Mouse (Mus musculus) heart, embryonic 11.5 days (tissue): ENCODE results near the gene Riok2. TPM values are rescaled to one million over a fixed set of nuclear protein-coding genes. Genes with fewer than 3 reads are reported as not detected.

ENCODE experiments used
- ATAC-seq: fragments of 200-750 bp; cut with Nextera tagmentation; replicated peaks from 2 replicates; pipeline ENCODE4 v1.8.0; 2017; ENCODE audit warnings: moderate library complexity; ENCODE audit not compliant: insufficient number of reproducible peaks, low FRiP score, low TSS enrichment
- H3K27ac ChIP-seq: fragments of 300-500 bp; sonication (generic); 2 replicates; pipeline ENCODE4 v1.5.1; 2014; ENCODE audit warnings: mild to moderate bottlenecking, low read depth, low read length
- H3K27me3 ChIP-seq: fragments of 300-500 bp; sonication (generic); 2 replicates; pipeline ENCODE4 v1.6.1; 2014; ENCODE audit warnings: mild to moderate bottlenecking, low read length, mixed read lengths; ENCODE audit not compliant: control insufficient read depth, insufficient read depth
- H3K36me3 ChIP-seq: fragments of 300-500 bp; sonication (generic); 2 replicates; pipeline ENCODE4 v1.6.1; 2014; ENCODE audit warnings: mild to moderate bottlenecking, low read length, moderate library complexity, mixed read lengths; ENCODE audit not compliant: control insufficient read depth, insufficient read depth
- H3K4me1 ChIP-seq: fragments of 300-500 bp; sonication (generic); 2 replicates; pipeline ENCODE4 v1.6.1; 2014; ENCODE audit warnings: low read length; ENCODE audit not compliant: control insufficient read depth, insufficient read depth
- H3K4me2 ChIP-seq: fragments of 300-500 bp; sonication (generic); 2 replicates; pipeline ENCODE4 v1.6.1; 2014; ENCODE audit warnings: mild to moderate bottlenecking, moderate library complexity
- H3K4me3 ChIP-seq: fragments of 300-500 bp; sonication (generic); 2 replicates; pipeline ENCODE4 v1.5.1; 2014; ENCODE audit warnings: low read depth, low read length
- H3K9ac ChIP-seq: fragments of 300-500 bp; sonication (generic); 2 replicates; pipeline ENCODE4 v1.6.1; 2014; ENCODE audit warnings: mild to moderate bottlenecking, low read depth, low read length, moderate library complexity
- H3K9me3 ChIP-seq: fragments of 300-500 bp; sonication (generic); replicated peaks from 2 replicates; pipeline ENCODE4 v1.6.1; 2016; ENCODE audit warnings: low read length; ENCODE audit not compliant: control insufficient read depth
- WGBS: fragments of 180-500 bp; shearing (Covaris S2); extraction: QIAGEN DNeasy Blood & Tissue Kit; methylation state at CpG from one replicate; pipeline ENCODE4 v1.1.7; 2014; ENCODE audit not compliant: insufficient replicate concordance; 5-methylcytosine and 5-hydroxymethylcytosine counted together
- polyA plus RNA-seq: library from polyadenylated mRNA; unstranded; fragments of >200 nt; fragmentation: Nextera tagmentation; extraction: Ambion mirVana; gene quantifications from 2 replicates; pipeline ENCODE4 v1.2.1, GENCODE M21; 2014

The Riok2 gene
- polyA plus RNA-seq, 1 experiment from 2014 or later: 25.3 TPM

- Histone ChIP-seq H3K27me3 (no peaks in the 10 kb centered on the region), H3K4me3 (no peak overlapping the region; the same call in 1 of the 2 replicates), H3K9ac (no peak overlapping the region), H3K4me2 (peak overlapping the region; percentile 49), H3K4me1 (peaks cover 6% of the 10 kb centered on the region; the same call in 1 of the 2 replicates), H3K36me3 (no peaks in the 10 kb centered on the region), H3K9me3 (no peaks in the 10 kb centered on the region), H3K27ac (no peak overlapping the region)
- ATAC-seq: no peak
- WGBS: 33% methylated on average over 5 of the region's 5 CpGs
Observed at GRCm38 (mm10) chr17:17403038-17403437, 28.9 kb downstream of the Riok2 start.

- H3K9ac ChIP-seq: no peak overlapping the region
- H3K4me3 ChIP-seq: no peak overlapping the region
- H3K4me1 ChIP-seq: peaks cover 6% of the 10 kb centered on the region; the same call in 1 of the 2 replicates
- H3K27me3 ChIP-seq: no peaks in the 10 kb centered on the region
- 22% methylated on average over 3 of the region's 3 CpGs for WGBS
- no peaks in the 10 kb centered on the region for H3K36me3 ChIP-seq
- no peaks in the 10 kb centered on the region for H3K9me3 ChIP-seq
- H3K4me2 ChIP-seq: no peak overlapping the region
- ATAC-seq: no peak
- no peak overlapping the region for H3K27ac ChIP-seq
Observed at GRCm38 (mm10) chr17:17403578-17404112, 29.5 kb downstream of the Riok2 start.

GRCm38 (mm10) chr17:17404811-17405544 is 30.9 kb downstream of the Riok2 start:
- no peaks in the 10 kb centered on the region for H3K27me3 ChIP-seq
- ATAC-seq: no peak
- H3K9me3 ChIP-seq: no peaks in the 10 kb centered on the region
- no peak overlapping the region for H3K9ac ChIP-seq
- H3K27ac ChIP-seq: no peak overlapping the region
- H3K4me3 ChIP-seq: no peak overlapping the region
- no peaks in the 10 kb centered on the region for H3K36me3 ChIP-seq
- no peak overlapping the region for H3K4me2 ChIP-seq
- H3K4me1 ChIP-seq: peaks cover 6% of the 10 kb centered on the region; the same call in 1 of the 2 replicates
- WGBS: 56% methylated on average over 8 of the region's 8 CpGs

DNA sequence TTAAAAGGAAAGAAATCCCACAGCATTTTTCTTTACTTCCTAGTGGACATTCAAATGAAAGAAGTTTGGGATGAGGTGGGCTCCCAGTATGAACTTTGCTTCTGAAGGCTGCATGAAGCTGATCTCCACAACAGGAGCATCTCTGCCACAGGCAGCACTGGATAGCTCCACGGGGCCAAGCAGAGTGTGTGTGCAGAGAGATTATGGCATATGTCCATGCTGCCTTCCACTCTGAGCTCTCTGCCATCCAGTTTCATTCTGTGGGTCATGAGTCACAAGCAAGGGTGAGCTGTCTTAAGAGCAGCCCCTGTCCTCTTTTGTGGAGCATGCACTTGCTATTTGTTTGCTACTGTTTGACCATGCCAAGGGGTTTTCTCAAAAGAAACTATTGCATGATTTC is 31.5 kb downstream of the Riok2 start:
- H3K36me3 ChIP-seq: no peaks in the 10 kb centered on the region
- ATAC-seq: no peak
- no peak overlapping the region for H3K4me2 ChIP-seq
- no peak overlapping the region for H3K4me3 ChIP-seq
- no peaks in the 10 kb centered on the region for H3K27me3 ChIP-seq
- no peak overlapping the region for H3K9ac ChIP-seq
- no peaks in the 10 kb centered on the region for H3K9me3 ChIP-seq
- H3K27ac ChIP-seq: no peak overlapping the region
- H3K4me1 ChIP-seq: peaks cover 6% of the 10 kb centered on the region; the same call in 1 of the 2 replicates
- 32% methylated on average over 1 of the region's 1 CpGs for WGBS

DNA sequence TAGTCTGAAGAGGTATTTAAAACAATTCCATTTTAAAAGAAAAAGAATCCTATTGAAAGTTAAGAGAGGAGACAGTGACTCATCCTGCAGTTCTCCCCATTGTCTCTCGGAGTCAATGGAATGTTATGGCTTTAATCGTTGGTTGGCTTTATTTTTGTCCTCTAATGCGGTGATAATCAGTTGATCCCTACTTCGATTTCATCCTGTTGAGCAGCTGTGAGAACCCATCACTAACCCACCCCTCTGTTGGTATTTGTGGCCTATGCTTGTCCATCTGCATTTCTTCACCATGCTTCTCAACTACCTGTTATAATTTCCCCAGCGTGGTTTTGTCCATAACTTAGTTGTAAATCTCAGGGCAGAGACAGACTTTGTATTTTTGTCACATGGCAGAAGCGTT is 34.0 kb downstream of the Riok2 start:
- Histone ChIP-seq H3K9ac (no peak overlapping the region), H3K36me3 (no peaks in the 10 kb centered on the region), H3K9me3 (no peaks in the 10 kb centered on the region), H3K27me3 (no peaks in the 10 kb centered on the region), H3K27ac (no peak overlapping the region), H3K4me2 (no peak overlapping the region), H3K4me1 (no peaks in the 10 kb centered on the region), H3K4me3 (no peak overlapping the region)
- 62% methylated on average over 6 of the region's 6 CpGs for WGBS
- no peak for ATAC-seq

DNA sequence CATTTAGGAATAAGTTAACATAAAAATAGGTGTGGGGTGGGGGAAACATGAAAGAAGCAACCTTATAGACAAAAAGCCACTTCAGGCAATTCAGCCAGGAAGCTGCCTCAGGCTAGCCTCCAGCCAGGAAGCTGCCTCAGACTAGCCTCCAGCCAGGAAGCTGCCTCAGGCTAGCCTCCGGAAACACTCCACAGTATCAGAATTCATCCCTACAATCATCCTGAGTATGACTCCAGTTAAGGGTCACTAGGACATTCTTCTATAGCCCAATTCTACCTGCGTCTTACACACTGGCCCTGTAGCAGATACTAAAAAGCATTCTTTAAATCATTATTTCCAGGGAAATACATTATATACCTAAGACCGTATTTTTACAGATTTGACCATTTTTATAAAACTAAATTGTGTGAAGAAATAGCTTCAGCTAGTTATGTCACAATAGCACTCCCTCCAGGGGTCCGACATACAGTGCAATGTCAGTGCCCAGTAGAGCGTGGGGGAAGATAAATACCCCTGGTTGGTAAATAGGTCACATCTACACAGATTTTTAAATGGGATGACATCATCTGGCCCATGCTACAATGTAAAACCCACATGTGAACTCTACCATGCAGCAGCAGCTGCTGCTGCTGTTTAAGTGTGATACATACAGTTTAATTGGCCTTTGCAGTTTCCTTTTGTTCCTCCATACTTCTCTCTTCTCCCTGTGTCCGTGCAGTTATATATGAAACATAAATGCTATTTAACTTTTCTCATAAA is 34.8 kb downstream of the Riok2 start:
- Histone ChIP-seq H3K4me1 (no peaks in the 10 kb centered on the region), H3K27me3 (no peaks in the 10 kb centered on the region), H3K36me3 (no peaks in the 10 kb centered on the region), H3K9me3 (no peaks in the 10 kb centered on the region), H3K4me2 (no peak overlapping the region), H3K9ac (no peak overlapping the region), H3K4me3 (no peak overlapping the region), H3K27ac (no peak overlapping the region)
- 73% methylated on average over 6 of the region's 6 CpGs for WGBS
- no peak for ATAC-seq

DNA sequence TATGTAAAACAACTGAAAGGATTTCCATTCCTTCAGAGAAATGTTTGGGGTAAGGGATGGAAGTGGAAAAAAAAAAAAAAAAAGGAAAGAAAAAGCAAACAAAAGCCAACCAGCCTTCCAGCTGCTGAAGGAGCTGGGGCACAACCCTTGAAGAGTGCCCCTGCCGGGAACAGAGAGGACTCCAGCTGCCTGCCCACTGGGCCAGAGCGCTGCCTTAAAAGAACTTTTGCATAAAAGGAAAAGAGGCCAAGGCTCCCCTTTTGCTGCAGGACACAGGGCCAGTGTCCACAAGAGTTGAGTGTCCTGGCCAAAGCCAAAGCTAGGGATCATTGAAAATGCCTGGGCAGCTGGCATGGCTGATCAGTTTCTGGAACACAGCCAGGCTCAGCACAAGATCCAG is 35.5 kb downstream of the Riok2 start:
- H3K4me2 ChIP-seq: no peak overlapping the region
- no peaks in the 10 kb centered on the region for H3K36me3 ChIP-seq
- no peak for ATAC-seq
- H3K4me3 ChIP-seq: no peak overlapping the region
- 22% methylated on average over 2 of the region's 2 CpGs for WGBS
- no peaks in the 10 kb centered on the region for H3K9me3 ChIP-seq
- H3K4me1 ChIP-seq: no peaks in the 10 kb centered on the region
- no peak overlapping the region for H3K27ac ChIP-seq
- no peak overlapping the region for H3K9ac ChIP-seq
- H3K27me3 ChIP-seq: no peaks in the 10 kb centered on the region

DNA sequence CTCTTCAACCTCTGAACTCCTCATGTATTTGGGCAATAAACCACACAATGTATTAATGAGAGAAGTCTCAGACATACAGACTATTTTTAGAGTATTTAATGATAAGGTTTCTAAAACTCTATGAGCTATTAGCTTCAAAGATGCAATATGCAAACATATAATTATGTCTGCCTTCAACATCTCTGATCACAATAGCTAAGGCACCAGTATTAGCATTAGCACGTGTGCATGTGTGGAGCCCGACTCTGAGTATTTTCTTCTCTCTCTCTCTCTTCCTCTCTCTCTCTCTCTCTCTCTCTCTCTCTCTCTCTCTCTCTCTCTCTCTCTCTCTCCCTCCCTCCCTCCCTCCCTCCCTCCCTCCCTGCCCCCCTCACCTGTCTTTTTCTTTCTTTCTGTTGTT is 37.3 kb downstream of the Riok2 start:
- Histone ChIP-seq H3K27ac (no peak overlapping the region), H3K4me3 (no peak overlapping the region), H3K27me3 (no peaks in the 10 kb centered on the region), H3K9ac (no peak overlapping the region), H3K9me3 (no peaks in the 10 kb centered on the region), H3K4me1 (no peaks in the 10 kb centered on the region), H3K36me3 (no peaks in the 10 kb centered on the region), H3K4me2 (no peak overlapping the region)
- WGBS: 71% methylated on average over 2 of the region's 2 CpGs
- no peak for ATAC-seq
